Mouse (Mus musculus) ES-E14 (cell line): ENCODE results near the gene Dcbld1. TPM values are rescaled to one million over a fixed set of nuclear protein-coding genes. Genes with fewer than 3 reads are reported as not detected.

Source experiments
- DNase-seq: peaks from one replicate; pipeline ENCODE4 v3.0.0-alpha.2; 2013; ENCODE audit warnings: low read depth, low spot score
- H3K27ac ChIP-seq: 2 replicates; pipeline ENCODE4 v1.5.1; 2012; ENCODE audit warnings: low read depth, mild to moderate bottlenecking, low read length, moderate library complexity, mixed read lengths; ENCODE audit not compliant: poor library complexity, insufficient read depth, severe bottlenecking
- H3K36me3 ChIP-seq: 2 replicates; pipeline ENCODE4 v1.6.1; 2012; ENCODE audit warnings: mild to moderate bottlenecking, low read length, moderate library complexity, mixed read lengths; ENCODE audit not compliant: control insufficient read depth, poor library complexity, insufficient read depth, severe bottlenecking
- H3K4me1 ChIP-seq, 2 experiments: fragments of 150-350 bp in 1 of 2; sonication (generic) in 1 of 2; 2 replicates each; pipeline ENCODE4 v1.6.1; 2012; ENCODE audit warnings: low read length in 2 of 2, mild to moderate bottlenecking in 1 of 2, mixed read lengths in 1 of 2; ENCODE audit not compliant: control insufficient read depth in 2 of 2, insufficient read depth in 2 of 2, poor library complexity in 1 of 2
- H3K4me3 ChIP-seq, 2 experiments: fragments of 150-350 bp in 1 of 2; sonication (generic) in 1 of 2; 2 replicates each; pipeline ENCODE4 v1.5.1; 2012; ENCODE audit warnings: low read length in 2 of 2, low read depth in 1 of 2, mild to moderate bottlenecking in 1 of 2, mixed read lengths in 1 of 2; ENCODE audit not compliant: insufficient read depth in 1 of 2, poor library complexity in 1 of 2, severe bottlenecking in 1 of 2
- H3K9ac ChIP-seq: 2 replicates; pipeline ENCODE4 v1.6.1; 2012; ENCODE audit warnings: low read depth, mild to moderate bottlenecking, low read length, mixed read lengths; ENCODE audit not compliant: poor library complexity, insufficient read depth, severe bottlenecking
- H3K9me3 ChIP-seq: fragments of 150-350 bp; sonication (generic); 2 replicates; pipeline ENCODE4 v1.6.1; 2012; ENCODE audit warnings: low read depth, mild to moderate bottlenecking, low read length; ENCODE audit not compliant: control insufficient read depth, insufficient read depth
- CHD2 ChIP-seq: IDR thresholded peaks from 2 replicates; pipeline ENCODE4 v1.6.1; 2014; ENCODE audit warnings: mild to moderate bottlenecking, low read depth, low read length, inconsistent platforms
- HCFC1 ChIP-seq: IDR thresholded peaks from 2 replicates; pipeline ENCODE4 v1.6.1; 2012; ENCODE audit warnings: low read length, inconsistent platforms, borderline replicate concordance; ENCODE audit not compliant: insufficient read depth
- MAFK ChIP-seq: IDR thresholded peaks from 2 replicates; pipeline ENCODE4 v1.6.1; 2014; ENCODE audit warnings: mild to moderate bottlenecking, low read depth, low read length, inconsistent platforms; ENCODE audit not compliant: insufficient read depth
- ZC3H11A ChIP-seq: IDR thresholded peaks from 2 replicates; pipeline ENCODE4 v1.6.1; 2012; ENCODE audit warnings: low read depth, mild to moderate bottlenecking, inconsistent platforms, low read length, borderline replicate concordance
- ZNF384 ChIP-seq: IDR thresholded peaks from 2 replicates; pipeline ENCODE4 v1.6.1; 2012; ENCODE audit warnings: low read depth, low read length, inconsistent platforms
- in situ Hi-C, 2 experiments: fragments of 600-800 bp; cut with MboI; formaldehyde crosslinking; loops; one replicate each; pipeline ENCODE4 v1.15.1; 2025; ENCODE audit warnings: low sequenced_read_pairs in 2 of 2, inconsistent platforms in 1 of 2; ENCODE audit not compliant: unreplicated experiment in 2 of 2
- total RNA-seq: library from RNA; depleted of rRNA; stranded (reverse); fragments of 300-350 nt; gene quantifications from 2 replicates; pipeline ENCODE4 v1.2.3, GENCODE M21; 2012

The Dcbld1 gene
- total RNA-seq, 1 experiment: 33.2 TPM

GRCm38 (mm10) chr10:52232196-52233176 is 933 bp upstream of the Dcbld1 start:
- Histone ChIP-seq H3K4me1 (peaks cover 2 to 8% of the 10 kb centered on the region in 2 experiments; a peak in 2 of 4 replicates), H3K36me3 (no peaks in the 10 kb centered on the region), H3K9ac (peak overlapping the region; percentile 31; the same call in 1 of the 2 replicates), H3K27ac (no peak overlapping the region), H3K9me3 (no peaks in the 10 kb centered on the region), H3K4me3 (peak overlapping the region; percentile 49 to 79)
- TF ChIP-seq MAFK (no peak), HCFC1 (no peak), ZC3H11A (no peak), ZNF384 (no peak), CHD2 (no peak)
- DNase-seq: peak; percentile 28
- in situ Hi-C loops: no loop called here

GRCm38 (mm10) chr10:52233969-52234653 is 692 bp downstream of the Dcbld1 start:
- TF ChIP-seq HCFC1 (no peak), MAFK (no peak), ZNF384 (no peak), CHD2 (no peak), ZC3H11A (no peak)
- Histone ChIP-seq H3K9me3 (no peaks in the 10 kb centered on the region), H3K4me3 (peak overlapping the region; percentile 79 to 85), H3K36me3 (no peaks in the 10 kb centered on the region), H3K4me1 (peaks cover 2 to 8% of the 10 kb centered on the region in 2 experiments; a peak in 2 of 4 replicates), H3K27ac (no peak overlapping the region), H3K9ac (peak overlapping the region; percentile 83)
- no peak for DNase-seq
- in situ Hi-C loops: no loop called here

- H3K9me3 ChIP-seq: no peaks in the 10 kb centered on the region
- H3K27ac ChIP-seq: no peak overlapping the region
- H3K4me1 ChIP-seq: peaks cover 2 to 8% of the 10 kb centered on the region in 2 experiments; a peak in 2 of 4 replicates
- TF ChIP-seq ZNF384 (no peak), HCFC1 (no peak), ZC3H11A (no peak), MAFK (no peak), CHD2 (no peak)
- peak overlapping the region; percentile 79 to 85 for H3K4me3 ChIP-seq
- in situ Hi-C loops: no loop called here
- H3K9ac ChIP-seq: no peak overlapping the region
- no peaks in the 10 kb centered on the region for H3K36me3 ChIP-seq
- no peak for DNase-seq
These were observed 1.2 kb downstream of the Dcbld1 start for GRCm38 (mm10) chr10:52234654-52234981.

- H3K9me3 ChIP-seq: no peaks in the 10 kb centered on the region
- no peaks in the 10 kb centered on the region for H3K36me3 ChIP-seq
- in situ Hi-C loops: no loop called here
- no peak for TF ChIP-seq CHD2
- no peak for TF ChIP-seq HCFC1
- TF ChIP-seq ZC3H11A: no peak
- TF ChIP-seq ZNF384: no peak
- peaks cover 2 to 8% of the 10 kb centered on the region in 2 experiments; a peak in 2 of 4 replicates for H3K4me1 ChIP-seq
- no peak for DNase-seq
- H3K27ac ChIP-seq: no peak overlapping the region
- no peak overlapping the region for H3K9ac ChIP-seq
- H3K4me3 ChIP-seq: no peak overlapping the region; a peak in 1 of 4 replicates
These were observed 2.0 kb downstream of the Dcbld1 start for GRCm38 (mm10) chr10:52235461-52235860.
